Mouse (Mus musculus) gastrocnemius, adult 2 months (tissue): ENCODE data around the gene Cers2. TPM values are rescaled to one million over a fixed set of nuclear protein-coding genes. Genes with fewer than 3 reads are reported as not detected.
A peak's percentile ranks its signal among the peaks of the same experiment; 100 is the strongest.
"Not testable (repeated sequence)": the region's sequence is repeated elsewhere in the genome, so short reads cannot be mapped to it uniquely, and the experiment has no call there.

Experiments
- DNase-seq: peaks from one replicate; pipeline ENCODE4 v3.0.0; 2022
- H3K27ac ChIP-seq: fragments of 200-600 bp; 2 replicates; pipeline ENCODE4 v1.8.1; 2022; ENCODE audit warnings: mild to moderate bottlenecking
- H3K4me3 ChIP-seq: fragments of 200-600 bp; 2 replicates; pipeline ENCODE4 v1.8.1; 2022; ENCODE audit warnings: mild to moderate bottlenecking, moderate library complexity
- CTCF ChIP-seq: fragments of 200-600 bp; IDR thresholded peaks from 2 replicates; pipeline ENCODE4 v1.8.1; 2022; ENCODE audit warnings: antibody characterized with exemption, mild to moderate bottlenecking, moderate library complexity
- intact Hi-C: fragments of 180-260 bp; cut with DNase I; formaldehyde crosslinking; loops from one replicate; pipeline ENCODE4 v1.15.1; 2025
- total RNA-seq, 2 experiments: library from RNA; stranded (reverse); gene quantifications; 2 replicates each; pipeline ENCODE4 v1.2.3; 2021

Cers2 gene
- total RNA-seq, 2 experiments from 2014 or later: 19.6 to 23.4 TPM

DNA sequence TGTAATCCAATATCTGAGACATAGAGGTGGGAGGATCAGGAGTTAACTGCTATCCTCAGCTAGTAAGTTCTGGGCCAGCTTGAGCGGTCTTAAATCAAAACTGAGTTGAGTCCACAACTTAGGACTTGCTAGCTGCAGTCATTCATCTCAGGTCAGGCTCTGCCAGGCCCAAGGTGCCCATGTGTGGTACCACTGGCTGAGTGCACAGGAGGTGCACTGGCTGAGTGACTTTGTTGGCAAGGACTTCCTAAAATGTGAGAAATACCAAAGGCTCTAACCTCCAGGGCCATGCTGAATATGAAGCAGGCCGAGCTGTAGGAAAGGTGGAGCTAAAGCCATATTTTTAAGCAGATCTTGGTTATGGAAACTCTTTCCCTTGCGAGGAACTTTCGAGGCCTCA lies 22.8 kb downstream of the Cers2 start:
- intact Hi-C loops: no loop called here
- no peak overlapping the region for H3K4me3 ChIP-seq
- DNase-seq: no peak

DNA sequence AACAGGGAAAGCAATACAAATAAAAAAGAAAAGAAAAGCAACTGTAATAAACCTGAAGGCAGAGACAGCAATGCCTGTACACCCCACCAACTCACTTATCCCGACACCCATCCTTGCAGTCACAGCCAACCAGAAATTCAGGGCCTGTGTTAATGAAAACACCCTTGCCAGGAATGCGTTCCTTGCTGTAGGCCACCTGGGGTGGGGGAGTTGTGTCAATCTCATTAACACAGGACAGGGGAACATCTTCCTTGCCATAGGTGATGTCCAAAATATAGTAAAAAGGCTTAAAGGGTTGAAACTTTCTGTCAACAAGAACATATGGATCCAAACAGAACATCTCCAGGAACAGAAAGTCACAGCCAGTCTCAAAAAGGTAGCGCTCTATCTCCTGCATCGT lies 23.7 kb downstream of the Cers2 start:
- DNase-seq: no peak
- H3K4me3 ChIP-seq: no peak overlapping the region
- no peak for TF ChIP-seq CTCF
- H3K27ac ChIP-seq: no peak overlapping the region
- intact Hi-C loops: no loop called here

More for the DNA sequence above, 22.8 kb downstream of the Cers2 start:
- no peak for TF ChIP-seq CTCF
- H3K27ac ChIP-seq: no peak overlapping the region

DNA sequence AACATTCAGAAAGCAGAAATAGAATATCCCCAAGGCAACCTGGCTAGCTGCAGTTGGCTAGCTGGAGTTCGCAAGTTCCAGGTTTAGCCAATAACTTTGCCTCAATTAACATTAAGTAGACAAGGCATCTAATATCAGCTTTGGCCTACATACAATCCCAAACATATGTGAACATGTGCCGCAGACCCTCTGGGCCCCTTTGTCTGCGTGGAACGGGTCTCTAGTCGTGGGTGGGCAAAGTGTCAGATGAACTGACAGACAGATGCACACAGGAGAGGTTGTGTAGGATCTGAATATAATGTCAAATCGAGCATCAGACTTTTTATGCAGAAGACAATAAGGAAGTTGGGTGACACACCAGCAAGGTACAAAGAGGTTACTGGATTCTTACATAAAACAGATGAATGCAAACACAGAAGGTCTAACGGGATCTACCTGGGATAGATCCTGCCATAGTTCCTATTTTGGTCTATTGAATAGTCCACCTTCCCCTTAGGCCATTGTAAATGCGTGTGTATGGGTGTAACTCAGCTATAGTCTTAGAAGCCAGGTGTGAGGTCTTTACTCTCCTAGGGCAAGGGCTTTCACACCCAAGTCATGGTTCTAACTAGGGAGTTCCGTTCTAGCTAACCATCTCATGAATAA lies 28.9 kb downstream of the Cers2 start:
- not testable (repeated sequence) for DNase-seq, H3K4me3 ChIP-seq, H3K27ac ChIP-seq
- intact Hi-C loops: loop anchor here (10.0 kb wide), 1 partner anchor 501 kb away; no protein-coding TSS in a partner anchor

DNA sequence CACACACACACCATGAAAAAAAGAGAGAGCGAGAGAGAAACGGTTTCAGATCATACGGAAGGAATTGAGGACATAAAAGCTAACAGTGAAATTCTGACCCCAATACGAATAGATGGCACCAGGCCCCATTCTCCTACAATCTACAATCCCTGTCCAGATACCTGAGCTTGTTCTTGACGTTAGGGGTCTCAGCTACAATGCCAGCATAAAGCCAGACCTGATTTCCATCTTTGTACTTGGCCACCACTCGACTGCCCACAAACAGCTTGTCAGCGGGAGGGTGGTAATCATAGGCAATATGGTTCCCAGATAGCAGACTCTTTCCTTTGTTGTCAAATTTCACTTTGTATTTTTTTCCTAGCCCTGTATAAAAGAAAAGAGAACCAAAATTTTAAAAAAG lies 31.9 kb downstream of the Cers2 start:
- TF ChIP-seq CTCF: no peak
- DNase-seq: no peak

DNA sequence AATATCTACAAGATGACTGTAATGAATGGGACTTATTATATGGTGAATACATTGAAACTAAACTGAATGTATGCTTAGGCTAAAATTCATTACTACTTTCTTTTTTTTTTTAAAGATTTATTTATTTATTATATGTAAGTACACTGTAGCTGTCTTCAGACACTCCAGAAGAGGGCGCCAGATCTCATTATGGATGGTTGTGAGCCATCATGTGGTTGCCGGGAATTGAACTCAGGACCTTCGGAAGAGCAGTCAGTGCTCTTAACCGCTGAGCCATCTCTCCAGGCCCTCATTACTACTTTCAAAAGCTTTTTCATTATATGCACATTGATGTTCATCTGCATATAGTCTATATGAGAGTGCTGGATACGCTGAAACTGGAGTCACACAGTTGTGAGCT lies 33.8 kb downstream of the Cers2 start:
- DNase-seq, H3K27ac ChIP-seq, H3K4me3 ChIP-seq: not testable (repeated sequence)
- peak; percentile 21; the same call in 1 of the 2 replicates for TF ChIP-seq CTCF
- intact Hi-C loops: loop anchor here (2.0 to 10.0 kb wide), 3 partner anchors 46 to 496 kb away; no protein-coding TSS in a partner anchor

More for the DNA sequence above, 31.9 kb downstream of the Cers2 start:
- Histone ChIP-seq H3K4me3 (no peak overlapping the region), H3K27ac (no peak overlapping the region)
- intact Hi-C loops: loop anchor here (10.0 kb wide), 1 partner anchor 498 kb away; no protein-coding TSS in a partner anchor

DNA sequence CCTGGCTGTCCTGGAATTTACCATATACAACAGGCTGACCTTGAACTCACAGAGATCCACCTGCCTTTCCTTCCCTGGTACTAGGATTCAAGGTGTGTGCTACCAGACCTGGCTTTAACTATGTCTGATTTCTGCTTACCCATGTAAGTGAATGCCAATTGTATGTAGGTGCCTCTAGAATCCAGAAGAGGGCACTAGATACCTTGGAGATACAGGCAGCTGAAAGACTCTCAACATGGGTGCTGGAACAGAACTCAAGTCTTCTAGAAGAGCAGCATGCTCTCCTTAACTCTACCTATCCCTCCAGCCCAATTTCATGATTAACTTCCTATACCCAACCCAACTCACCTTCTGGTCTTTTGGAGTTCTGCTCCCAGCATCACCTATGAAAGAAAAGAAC lies 34.9 kb downstream of the Cers2 start:
- intact Hi-C loops: loop anchor here (2.0 to 10.0 kb wide), 3 partner anchors 45 to 495 kb away; no protein-coding TSS in a partner anchor
- Histone ChIP-seq H3K4me3 (no peak overlapping the region), H3K27ac (no peak overlapping the region)
- no peak for DNase-seq
- peak; percentile 81 for TF ChIP-seq CTCF

DNA sequence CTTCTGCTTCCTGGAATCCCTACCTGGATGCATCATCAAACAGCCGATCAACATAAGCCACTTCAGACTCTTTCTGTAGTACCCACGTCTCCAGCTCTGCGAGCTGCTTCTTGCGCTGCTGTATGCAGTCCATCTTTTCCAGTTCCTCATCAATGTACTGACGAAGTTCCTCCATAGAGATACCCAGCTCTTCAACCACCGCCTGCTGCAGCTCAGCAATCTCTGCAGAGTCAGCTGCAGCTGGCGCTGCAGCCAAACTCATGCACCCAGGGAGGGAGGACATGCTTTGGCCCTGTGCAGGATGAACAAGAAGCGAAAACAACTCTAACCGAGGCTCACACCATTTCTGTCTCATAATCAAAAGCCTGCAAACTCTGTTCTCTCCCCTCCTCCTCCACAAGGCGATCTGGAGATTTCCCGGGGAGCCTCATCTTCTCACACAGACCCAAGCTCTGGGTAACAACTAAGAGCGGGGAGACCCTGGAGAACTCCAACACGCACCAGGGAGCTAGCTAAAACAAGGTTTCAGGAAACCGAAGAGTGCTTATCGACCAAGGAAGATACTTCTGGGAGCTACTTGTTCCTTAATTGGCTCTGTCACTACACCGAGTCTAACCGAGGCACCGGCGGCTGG lies 41.4 kb downstream of the Cers2 start:
- intact Hi-C loops, DNase-seq, H3K27ac ChIP-seq: not testable (repeated sequence)
- peak overlapping the region; percentile 73 for H3K4me3 ChIP-seq

DNA sequence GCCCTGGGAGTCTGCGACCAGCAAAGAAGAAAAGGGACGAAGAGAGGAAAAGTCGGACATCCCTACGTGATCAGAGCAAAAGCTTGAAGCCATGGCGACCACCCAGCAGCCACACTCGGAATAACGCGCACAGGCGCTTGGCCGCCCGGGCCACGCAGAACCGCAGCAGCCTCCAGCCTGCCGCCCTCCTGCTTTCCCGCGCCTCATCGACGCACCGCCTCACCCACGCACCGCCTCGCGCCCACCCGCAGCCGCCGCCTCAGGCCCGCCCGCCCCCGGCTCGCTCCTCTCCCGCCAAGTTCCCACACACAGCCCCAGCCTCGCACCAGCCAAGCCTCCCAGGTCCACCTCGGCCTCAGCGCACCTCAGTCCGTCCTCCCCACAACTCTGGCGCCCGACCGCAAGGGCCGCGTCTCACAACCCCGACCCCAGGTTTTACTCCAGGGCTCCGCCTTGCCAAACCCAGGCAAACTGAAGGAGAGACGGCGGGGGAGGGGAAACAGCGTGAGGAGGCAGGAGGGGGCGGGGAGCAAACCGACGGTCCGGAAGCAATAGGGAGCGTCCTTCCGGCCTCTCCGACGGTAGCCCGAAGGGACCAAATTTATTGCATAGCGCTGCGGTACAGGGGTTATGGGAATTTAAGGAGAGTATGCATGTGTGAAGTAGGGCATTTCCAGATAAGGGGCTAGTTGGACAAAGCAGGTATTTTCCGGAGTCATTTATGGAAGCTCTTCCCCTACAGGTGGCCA lies 42.3 kb downstream of the Cers2 start, which contains the start of gene Setdb1:
Gene Setdb1 (minus strand): TSS at position 502 of the 749 bp plus-strand sequence.
- DNase-seq: peak; percentile 96
- H3K4me3 ChIP-seq: peak within 1 kb of the TSS; percentile 73
- intact Hi-C loops: not testable (repeated sequence)
- peak within 1 kb of the TSS; percentile 85 for H3K27ac ChIP-seq

DNA sequence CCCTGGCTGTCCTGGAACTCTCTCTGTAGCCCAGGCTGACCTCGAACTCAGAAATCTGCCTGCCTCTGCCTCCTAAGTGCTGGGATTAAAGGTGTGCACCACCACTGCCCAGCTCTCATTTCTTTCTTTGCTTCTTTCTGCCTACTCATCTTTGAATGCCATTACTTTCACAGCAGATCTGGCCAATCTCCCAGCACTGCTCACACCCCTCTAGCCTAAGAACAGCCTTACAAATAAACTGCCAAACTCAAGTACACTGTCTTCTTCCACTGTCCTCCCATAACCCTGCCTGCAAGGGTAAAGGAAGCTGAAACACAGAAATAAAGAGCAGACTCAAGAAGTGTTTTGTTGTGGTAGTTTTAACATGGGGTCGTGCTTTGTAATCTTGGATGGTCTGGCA lies 43.2 kb downstream of the Cers2 start:
- Histone ChIP-seq H3K27ac (no peak overlapping the region), H3K4me3 (no peak overlapping the region)
- no peak for TF ChIP-seq CTCF
- no peak for DNase-seq
- intact Hi-C loops: loop anchor here (2.0 kb wide), 1 partner anchor 73 kb away; no protein-coding TSS in a partner anchor

DNA sequence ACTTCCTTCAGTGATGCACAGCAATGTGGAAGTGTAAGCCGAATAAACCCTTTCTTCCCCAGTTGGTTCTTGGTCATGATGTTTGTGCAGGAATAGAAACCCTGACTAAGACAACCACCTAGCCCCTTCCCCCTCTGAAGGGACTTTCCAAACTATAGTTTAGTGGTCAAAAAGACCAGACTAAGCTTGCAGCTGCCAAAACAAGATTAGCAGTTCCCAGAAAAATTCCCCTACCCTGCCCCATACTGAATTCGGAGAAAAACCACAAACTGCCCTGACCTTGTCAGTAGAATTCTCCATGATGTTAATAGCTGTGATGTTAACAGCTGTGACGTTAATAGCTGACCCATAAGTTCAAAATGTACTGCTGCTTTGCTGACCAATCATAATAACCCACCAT lies 45.7 kb downstream of the Cers2 start:
- DNase-seq, H3K4me3 ChIP-seq, H3K27ac ChIP-seq, intact Hi-C loops: not testable (repeated sequence)

DNA sequence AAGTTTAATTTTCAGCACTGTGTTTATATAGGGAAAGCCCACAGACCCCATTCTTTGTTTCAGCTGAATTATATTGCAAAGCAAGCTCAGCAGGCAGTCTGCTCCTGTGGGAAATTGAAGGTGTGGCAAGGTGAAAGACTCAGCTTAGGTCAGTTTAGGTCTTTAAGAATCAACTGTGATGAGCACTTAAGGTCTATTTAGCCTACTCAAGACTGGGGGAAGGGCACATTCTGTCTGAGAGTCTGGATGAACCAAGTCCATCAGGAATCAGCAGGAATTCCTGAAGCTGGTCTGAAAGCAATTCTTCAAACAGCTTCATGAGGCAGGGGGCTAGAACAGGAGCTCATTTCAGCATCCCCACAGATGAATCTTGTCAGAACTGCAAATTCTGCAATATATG lies 55.5 kb downstream of the Cers2 start:
- H3K27ac ChIP-seq: no peak overlapping the region
- intact Hi-C loops: no loop called here
- H3K4me3 ChIP-seq: no peak overlapping the region
- no peak for TF ChIP-seq CTCF
- DNase-seq: no peak

Other genes with a start within 250 kb of the Cers2 start
- gene Pip5k1a, start 207.9 kb upstream of the Cers2 start, total RNA-seq: 10 to 100 TPM; 23.1 to 26.5 TPM
- gene Vps72, start 203.8 kb upstream of the Cers2 start, total RNA-seq: 10 to 100 TPM; 48.9 to 73.2 TPM
- gene Tmod4, start 190.3 kb upstream of the Cers2 start, total RNA-seq: 100 to 1,000 TPM; 598 to 814 TPM
- gene Scnm1, start 180.8 kb upstream of the Cers2 start, total RNA-seq: 10 to 100 TPM; 33.2 to 40.7 TPM
- gene Lysmd1, start 180.7 kb upstream of the Cers2 start, total RNA-seq: 1 to 10 TPM; 6.7 to 7.2 TPM
- gene Tnfaip8l2, start 172.4 kb upstream of the Cers2 start, total RNA-seq: under 1 TPM; 0.42 to 0.87 TPM
- gene Sema6c, start 154.3 kb upstream of the Cers2 start, total RNA-seq: 100 to 1,000 TPM in 1 of 2 experiments, 10 to 100 TPM in 1; 83.4 to 105 TPM
- 10 to 100 TPM in 1 of 2 experiments, 1 to 10 TPM in 1; 9.1 to 12.0 TPM for gene Gabpb2, start 96.9 kb upstream of the Cers2 start, total RNA-seq
- 10 to 100 TPM; 13.7 to 16.4 TPM for gene Cdc42se1, start 86.1 kb upstream of the Cers2 start, total RNA-seq
- 10 to 100 TPM; 52.0 to 84.9 TPM for gene Mllt11, start 82.6 kb upstream of the Cers2 start, total RNA-seq
- gene Gm128, start 73.2 kb upstream of the Cers2 start, total RNA-seq: under 1 TPM in 1 of 2 experiments, not detected in 1; 0.11 TPM
- under 1 TPM in 1 of 2 experiments, not detected in 1; 0.31 TPM for gene Bnipl, start 63.6 kb upstream of the Cers2 start, total RNA-seq
- 10 to 100 TPM; 23.9 to 26.4 TPM for gene Mindy1, start 33.4 kb upstream of the Cers2 start, total RNA-seq
- 10 to 100 TPM; 45.8 to 46.9 TPM for gene Prune1, start 32.7 kb upstream of the Cers2 start, total RNA-seq
- gene Anxa9, start 7.6 kb upstream of the Cers2 start, total RNA-seq: not detected
- gene Setdb1, start 42.4 kb downstream of the Cers2 start, total RNA-seq: 10 to 100 TPM; 10.6 to 11.7 TPM
- gene 4930558C23Rik, start 88.0 kb downstream of the Cers2 start, total RNA-seq: not detected
- gene Arnt, start 119.6 kb downstream of the Cers2 start, total RNA-seq: 10 to 100 TPM; 43.2 to 48.0 TPM
- gene Ctsk, start 184.5 kb downstream of the Cers2 start, total RNA-seq: 1 to 10 TPM; 3.9 to 9.0 TPM
- 1 to 10 TPM; 2.1 to 4.6 TPM for gene Ctss, start 212.0 kb downstream of the Cers2 start, total RNA-seq
- gene Hormad1, start 244.9 kb downstream of the Cers2 start, total RNA-seq: not detected